ENCODE assay signal across 22 mouse cellular contexts in genomic region chr11:5172861-5173260, GRCm38 (mm10). TPM values are rescaled to one million over a fixed set of nuclear protein-coding genes. Genes with fewer than 3 reads are reported as not detected.
DNase-seq lines count a peak whose midpoint lies in the region; ATAC-seq and TF ChIP-seq lines count a peak whose summit lies in the region.
"Had no signal": no experiment of that assay in that cellular context is flagged by ENCODE, and none has a peak within 500 bp of the region (broad histone marks: within the 10 kb centered on the region; RNA-seq: fewer than 3 reads in every experiment).

No protein-coding gene starts in this region.

- no peak overlapping the region for H3K4me2 ChIP-seq in intestine, embryonic 15.5 days (replicated peaks)
- no peak overlapping the region for H3K4me2 ChIP-seq in intestine, postnatal 0 days (replicated peaks; ENCODE audit: low read depth)
- H3K4me2 ChIP-seq in lung, embryonic 16.5 days (ENCODE audit: low read depth, low read length) = no peak overlapping the region
- peak overlapping the region; percentile 30 for H3K4me2 ChIP-seq in myocyte (ENCODE audit: low read depth)
- H3K4me2 ChIP-seq: heart, embryonic 15.5 days; liver, embryonic 12.5 days; midbrain, embryonic 12.5 days; stomach, embryonic 15.5 days had no signal

- peak; percentile 51; the same call in 1 of the 2 replicates for ATAC-seq in intestine, embryonic 15.5 days
- no peak for ATAC-seq in intestine, postnatal 0 days
- peak; percentile 63; the same call in 1 of the 2 replicates for ATAC-seq in lung, embryonic 16.5 days (ENCODE audit: low read depth)
- ATAC-seq: inflammation-experienced regulatory T-cells, adult 6 months; liver, embryonic 12.5 days had no signal

- H3K4me1 ChIP-seq in intestine, embryonic 15.5 days (replicated peaks) = peaks cover 5% of the 10 kb centered on the region; the same call in 1 of the 2 replicates
- H3K4me1 ChIP-seq in intestine, postnatal 0 days (replicated peaks; ENCODE audit: control insufficient read depth, insufficient read depth, low read length) = no peaks in the 10 kb centered on the region
- no peaks in the 10 kb centered on the region; the same call in 1 of the 2 replicates for H3K4me1 ChIP-seq in lung, embryonic 16.5 days (replicated peaks; ENCODE audit: control insufficient read depth, insufficient read depth, low read length)
- H3K4me1 ChIP-seq: liver, embryonic 12.5 days had no signal

- no peaks in the 10 kb centered on the region for H3K9me3 ChIP-seq in intestine, embryonic 15.5 days
- H3K9me3 ChIP-seq in intestine, postnatal 0 days (ENCODE audit: control insufficient read depth) = no peaks in the 10 kb centered on the region
- no peaks in the 10 kb centered on the region for H3K9me3 ChIP-seq in lung, embryonic 16.5 days (ENCODE audit: control insufficient read depth, low read length)
- H3K9me3 ChIP-seq: heart, embryonic 15.5 days; hindbrain, embryonic 10.5 days; limb, embryonic 10.5 days; liver, embryonic 12.5 days; midbrain, embryonic 12.5 days; stomach, embryonic 15.5 days had no signal

- no peak for TF ChIP-seq CTCF in intestine, postnatal 0 days (IDR thresholded peaks at IDR 0.05; ENCODE audit: low read depth)

- no peak for TF ChIP-seq POLR2A in myocyte (IDR thresholded peaks at IDR 0.05; ENCODE audit: insufficient read length, low read depth)

- H3ac ChIP-seq in myocyte (ENCODE audit: control insufficient read depth, insufficient read length) = no peak overlapping the region

- H3K27me3 ChIP-seq in intestine, embryonic 15.5 days (replicated peaks) = no peaks in the 10 kb centered on the region
- no peaks in the 10 kb centered on the region for H3K27me3 ChIP-seq in intestine, postnatal 0 days (replicated peaks; ENCODE audit: control insufficient read depth, insufficient read depth, low read length)
- H3K27me3 ChIP-seq in lung, embryonic 16.5 days (ENCODE audit: control insufficient read depth, insufficient read depth, low read depth, low read length) = no peaks in the 10 kb centered on the region
- H3K27me3 ChIP-seq in myocyte (ENCODE audit: control insufficient read depth, insufficient read depth, insufficient read length) = no peaks in the 10 kb centered on the region
- H3K27me3 ChIP-seq: heart, embryonic 15.5 days; liver, embryonic 12.5 days; midbrain, embryonic 12.5 days; stomach, embryonic 15.5 days had no signal

- no peaks in the 10 kb centered on the region for H3K36me3 ChIP-seq in intestine, embryonic 15.5 days
- H3K36me3 ChIP-seq in intestine, postnatal 0 days (ENCODE audit: control insufficient read depth, insufficient read depth) = no peaks in the 10 kb centered on the region
- H3K36me3 ChIP-seq in lung, embryonic 16.5 days (ENCODE audit: control insufficient read depth, insufficient read depth, low read length) = no peaks in the 10 kb centered on the region
- H3K36me3 ChIP-seq in myocyte (ENCODE audit: control insufficient read depth, insufficient read depth) = no peaks in the 10 kb centered on the region
- H3K36me3 ChIP-seq: heart, embryonic 15.5 days; hindbrain, embryonic 10.5 days; limb, embryonic 10.5 days; liver, embryonic 12.5 days; midbrain, embryonic 12.5 days; stomach, embryonic 15.5 days had no signal

- H3K9ac ChIP-seq in intestine, embryonic 15.5 days = no peak overlapping the region
- H3K9ac ChIP-seq in intestine, postnatal 0 days (ENCODE audit: low read depth, low read length) = no peak overlapping the region
- H3K9ac ChIP-seq in lung, embryonic 16.5 days (ENCODE audit: low read length) = no peak overlapping the region
- H3K9ac ChIP-seq: heart, embryonic 15.5 days; liver, embryonic 12.5 days; midbrain, embryonic 12.5 days; stomach, embryonic 15.5 days had no signal

- H3K27ac ChIP-seq in intestine, embryonic 15.5 days = no peak overlapping the region
- H3K27ac ChIP-seq in intestine, postnatal 0 days (ENCODE audit: low read depth, low read length) = no peak overlapping the region
- H3K27ac ChIP-seq in lung, embryonic 16.5 days (ENCODE audit: low read length) = no peak overlapping the region
- H3K27ac ChIP-seq: heart, adult 2 months; heart, embryonic 15.5 days; hindbrain, embryonic 10.5 days; limb, embryonic 10.5 days; liver, embryonic 12.5 days; midbrain, embryonic 12.5 days; stomach, embryonic 15.5 days had no signal

- DNase-seq in lung, postnatal 25 days (ENCODE audit: low spot score) = no peak
- DNase-seq in ES-CJ7 (ENCODE audit: low read depth, low spot score) = peak; percentile 31
- DNase-seq in layer of hippocampus, adult 8-10 months (ENCODE audit: low spot score in 2 of 2) = no peak
- DNase-seq in ovary, adult 18-20 months (ENCODE audit: low spot score) = no peak
- DNase-seq: adrenal gland, adult 8-10 months; cerebellum, adult 11 months; cerebellum, postnatal 14 days; gastrocnemius, postnatal 10 days; heart, adult 2 months; lung, postnatal 36 days; thymus, postnatal 25 days had no signal

- H3K4me3 ChIP-seq in intestine, embryonic 15.5 days (replicated peaks) = no peak overlapping the region
- H3K4me3 ChIP-seq in intestine, postnatal 0 days (ENCODE audit: low read depth, low read length) = no peak overlapping the region
- no peak overlapping the region for H3K4me3 ChIP-seq in lung, embryonic 16.5 days (ENCODE audit: low read length)
- no peak overlapping the region for H3K4me3 ChIP-seq in myocyte
- H3K4me3 ChIP-seq: heart, adult 2 months; heart, embryonic 15.5 days; hindbrain, embryonic 10.5 days; limb, embryonic 10.5 days; liver, embryonic 12.5 days; midbrain, embryonic 12.5 days; stomach, embryonic 15.5 days had no signal

- WGBS in intestine, embryonic 15.5 days = 38% methylated on average over 3 of the region's 3 CpGs
- 35% methylated on average over 3 of the region's 3 CpGs for WGBS in intestine, postnatal 0 days
- 36% methylated on average over 3 of the region's 3 CpGs for WGBS in lung, embryonic 16.5 days

- H3K79me2 ChIP-seq in myocyte (ENCODE audit: control insufficient read depth, insufficient read depth) = no peaks in the 10 kb centered on the region

TF ChIP-seq in myocyte, 11 proteins besides CTCF, POLR2A, EP300 and RAD21:
- TF ChIP-seq MYOD1 (IDR thresholded peaks at IDR 0.05; ENCODE audit: control insufficient read depth in 1 of 3, insufficient read length in 2 of 3, low read depth in 2 of 3) = peak in 2 of 3 experiments; percentile 53 to 65
- TF ChIP-seq USF1 (IDR thresholded peaks at IDR 0.05; ENCODE audit: low read depth) = no peak
- TF ChIP-seq MYOG (IDR thresholded peaks at IDR 0.05; ENCODE audit: control insufficient read depth in 1 of 3, insufficient read depth in 1 of 3, insufficient read length in 2 of 3, low read depth in 2 of 3) = peak in 2 of 3 experiments; percentile 36 to 77
TF ChIP-seq in myocyte: peak in this region for 2.

RNA-seq across cellular contexts. Expression of gene Emid1, which starts 20.8 kb away (rescaled TPM):
- 94.4 and 105 TPM in 2 replicates for polyA plus RNA-seq in intestine, embryonic 15.5 days (2015; fragmentation: Nextera tagmentation; extraction: Ambion mirVana)
- polyA plus RNA-seq in intestine, postnatal 0 days (2015; fragmentation: Nextera tagmentation; extraction: Ambion mirVana) = 47.9 and 56.4 TPM in 2 replicates
- 46.7 and 52.2 TPM in 2 replicates for polyA plus RNA-seq in lung, embryonic 16.5 days (2015; fragmentation: Nextera tagmentation; extraction: Ambion mirVana)
- 0.04 TPM for polyA plus RNA-seq in myocyte (2012; fragmentation: generic; extraction: Trizol)
- 1 to 10 TPM; 3.7 to 6.5 (median 5.2) TPM for total RNA-seq in layer of hippocampus, adult 8-10 months (2022)

Comparison
In these comparisons a context has a peak if more than half of its experiments do, and no peak if none do; other contexts are left out.
1. RNA of gene Emid1, which starts 20.8 kb away (polyA plus RNA-seq): 94.4 to 105 TPM in intestine, embryonic 15.5 days, 47.9 to 56.4 TPM in intestine, postnatal 0 days and 46.7 to 52.2 TPM in lung, embryonic 16.5 days; 0.04 TPM in myocyte (single experiment); every median in the first group is over 10 times any median in the second.